Mouse (Mus musculus) naive thymus-derived CD4-positive, alpha-beta T cell, adult 5 months (primary cell): ENCODE measurements around the gene Pex12. TPM values are rescaled to one million over a fixed set of nuclear protein-coding genes. Genes with fewer than 3 reads are reported as not detected.

Experiments
- polyA plus RNA-seq: library from polyadenylated mRNA; unstranded; fragments of 100-300 nt; shearing (Covaris generic); gene quantifications from one replicate; pipeline ENCODE4 v1.2.1, GENCODE M21; 2017

The Pex12 gene
- 12.1 TPM for polyA plus RNA-seq

DNA sequence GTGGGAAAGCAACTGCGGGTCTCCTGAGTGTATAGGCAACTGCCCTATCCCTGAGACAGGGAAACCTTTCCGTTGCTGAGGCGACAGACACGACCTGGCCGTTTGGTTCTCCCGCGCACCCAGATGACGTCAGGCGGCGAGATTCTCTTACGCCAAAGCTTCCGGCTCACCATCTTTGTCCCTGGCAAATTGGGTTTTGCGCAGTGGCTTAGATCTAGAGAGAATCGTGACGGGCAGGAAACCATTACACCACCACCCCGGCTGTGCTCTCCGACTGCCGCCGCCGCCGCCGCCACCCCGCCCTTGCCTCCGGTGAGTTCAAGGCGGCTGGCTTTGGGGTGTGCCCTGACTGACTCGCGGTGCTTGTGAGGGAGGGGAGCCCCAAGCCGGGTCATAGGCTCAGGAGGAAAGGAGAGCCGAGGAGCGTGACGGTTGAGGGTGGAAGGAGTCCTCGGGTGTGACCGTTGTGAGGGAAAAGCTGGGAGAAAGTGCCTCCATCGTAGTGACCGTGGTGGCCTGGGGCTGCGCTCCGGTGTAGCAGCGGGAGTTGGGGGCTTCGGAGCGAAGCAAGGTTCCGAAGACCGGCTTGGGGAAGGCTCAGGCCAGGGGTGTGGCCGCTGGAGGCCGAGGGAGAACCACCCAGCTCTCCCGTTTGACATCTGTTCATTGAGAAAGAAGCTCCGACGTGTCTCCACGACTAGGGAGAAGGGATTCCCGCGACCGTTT, at the start of gene Pex12:
Pex12 (minus strand) TSS at position 61 of the 726 bp plus-strand sequence.

DNA sequence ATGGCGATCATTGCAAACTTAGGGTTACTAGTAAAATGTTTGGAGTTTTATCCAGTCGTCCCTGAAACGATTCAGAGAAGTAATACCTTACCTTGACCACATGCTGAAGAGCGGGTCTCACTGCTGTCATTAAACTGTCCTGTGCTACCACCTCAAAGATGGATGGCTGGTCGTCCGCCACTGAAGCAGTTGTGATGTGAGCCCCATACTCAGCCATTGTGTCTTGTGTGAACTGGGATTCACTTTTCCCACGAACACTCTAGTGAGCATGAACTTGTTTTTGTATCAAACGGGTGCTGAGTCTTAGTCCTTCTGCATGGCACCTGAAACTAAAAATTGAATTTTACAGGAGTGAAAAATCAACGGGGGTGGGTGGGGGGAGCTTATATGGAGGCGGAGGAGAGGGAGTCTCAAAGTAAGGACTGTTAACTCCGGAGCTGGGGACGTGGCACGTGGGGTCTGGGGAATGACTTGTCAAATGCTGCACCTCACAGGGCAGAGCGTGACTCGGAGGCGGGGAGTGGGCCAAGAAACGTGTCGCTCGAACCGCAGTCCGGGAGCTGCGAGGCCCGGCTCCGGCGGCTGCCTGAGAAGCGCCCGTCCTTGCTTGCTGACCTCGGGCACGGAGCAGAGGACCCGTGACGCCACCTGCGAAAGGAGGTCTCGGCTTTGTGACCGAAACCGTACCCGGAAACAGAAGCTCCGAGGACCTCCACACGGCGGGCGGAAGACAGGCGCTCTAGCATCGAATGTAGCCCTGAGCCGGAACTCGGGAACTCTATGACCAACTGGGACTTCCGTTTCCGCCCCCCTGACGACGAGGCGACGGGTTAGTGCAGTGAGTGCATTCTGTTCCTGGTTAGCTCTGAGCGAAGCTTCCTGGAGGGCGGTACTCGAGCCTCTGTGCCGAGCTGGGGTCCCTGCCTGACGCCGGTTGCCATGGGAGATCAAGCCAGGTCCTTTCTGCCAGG, 3.9 kb downstream of the Pex12 start, which contains the start of gene Ap2b1:
Ap2b1 (plus strand) TSS at position 800 of the 971 bp plus-strand sequence.

DNA sequence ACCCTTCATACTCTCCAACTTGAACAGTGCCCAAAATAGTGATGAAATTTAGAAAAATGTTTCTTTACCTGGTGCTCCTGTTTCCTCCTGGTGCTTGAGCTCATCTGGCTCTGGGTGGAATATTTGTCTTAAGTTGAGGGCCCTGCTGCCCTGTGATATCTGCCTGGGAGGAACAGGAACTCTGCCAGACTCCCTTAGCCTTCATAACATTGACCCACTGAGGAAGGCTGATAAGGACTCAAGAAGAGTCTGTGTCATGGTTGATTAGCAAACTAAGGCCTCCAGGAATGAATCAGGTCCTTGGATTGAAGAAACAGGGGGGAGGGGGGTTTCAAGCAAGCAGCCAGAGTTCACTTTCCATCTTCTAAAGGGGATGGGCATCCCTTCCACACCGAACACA, 15.8 kb downstream of the Pex12 start, which contains the start of gene Slfn14:
Slfn14 (minus strand) TSS at position 161 of the 400 bp plus-strand sequence.

Other genes starting within 250 kb of the Pex12 start
- gene Slfn2, start 237.5 kb downstream of the Pex12 start, polyA plus RNA-seq: 838 TPM
- gene Slfn1, start 185.7 kb downstream of the Pex12 start, polyA plus RNA-seq: 183 TPM
- gene Slfn4, start 127.4 kb downstream of the Pex12 start, polyA plus RNA-seq: 0.42 TPM
- 2.9 TPM for gene Slfn3, start 111.3 kb downstream of the Pex12 start, polyA plus RNA-seq
- not detected for gene Slfn14, start 15.9 kb downstream of the Pex12 start, polyA plus RNA-seq
- gene Ap2b1, start 3.6 kb downstream of the Pex12 start, polyA plus RNA-seq: 43.9 TPM
- not detected for gene Rasl10b, start 106.6 kb upstream of the Pex12 start, polyA plus RNA-seq
- gene Gas2l2, start 126.9 kb upstream of the Pex12 start, polyA plus RNA-seq: not detected
- 0.87 TPM for gene 1700020L24Rik, start 135.1 kb upstream of the Pex12 start, polyA plus RNA-seq
- not detected for gene Mmp28, start 160.5 kb upstream of the Pex12 start, polyA plus RNA-seq
- 22.8 TPM for gene Taf15, start 170.5 kb upstream of the Pex12 start, polyA plus RNA-seq
- gene Heatr9, start 219.6 kb upstream of the Pex12 start, polyA plus RNA-seq: not detected
- 1.4 TPM for gene Ccl5, start 227.9 kb upstream of the Pex12 start, polyA plus RNA-seq